Mouse (Mus musculus) midbrain, embryonic 14.5 days (tissue): ENCODE data around the gene Btg1-ps2. TPM values are rescaled to one million over a fixed set of nuclear protein-coding genes. Genes with fewer than 3 reads are reported as not detected.

Experiments used
- polyA plus RNA-seq: library from polyadenylated mRNA; unstranded; fragments of >200 nt; fragmentation: Nextera tagmentation; extraction: Ambion mirVana; gene quantifications from 2 replicates; pipeline ENCODE4 v1.2.1, GENCODE M21; 2014

Btg1-ps2 gene
- polyA plus RNA-seq, 1 experiment from 2014 or later: not detected

Other genes starting within 250 kb of the Btg1-ps2 start
- gene Rhox5, start 238.3 kb downstream of the Btg1-ps2 start, polyA plus RNA-seq: 0.38 TPM in 1 of 2 replicates, not detected in the other
- not detected in 2 replicates for gene Rhox6, start 216.2 kb downstream of the Btg1-ps2 start, polyA plus RNA-seq
- gene Rhox7a, start 211.4 kb downstream of the Btg1-ps2 start, polyA plus RNA-seq: not detected in 2 replicates
- gene Rhox8, start 164.2 kb downstream of the Btg1-ps2 start, polyA plus RNA-seq: 0.30 TPM in 1 of 2 replicates, not detected in the other
- gene Rhox7b, start 145.9 kb downstream of the Btg1-ps2 start, polyA plus RNA-seq: not detected in 2 replicates
- not detected in 2 replicates for gene Rhox9, start 141.3 kb downstream of the Btg1-ps2 start, polyA plus RNA-seq
- not detected in 2 replicates for gene Btg1-ps1, start 24.3 kb downstream of the Btg1-ps2 start, polyA plus RNA-seq
- not detected in 2 replicates for gene Rhox10, start 23.4 kb upstream of the Btg1-ps2 start, polyA plus RNA-seq
- not detected in 2 replicates for gene Rhox11, start 42.0 kb upstream of the Btg1-ps2 start, polyA plus RNA-seq
- not detected in 2 replicates for gene Rhox12, start 67.8 kb upstream of the Btg1-ps2 start, polyA plus RNA-seq
- not detected in 2 replicates for gene Rhox13, start 78.1 kb upstream of the Btg1-ps2 start, polyA plus RNA-seq
- 10.6 and 10.8 TPM in 2 replicates for gene Zbtb33, start 146.7 kb upstream of the Btg1-ps2 start, polyA plus RNA-seq
- 25.0 and 26.2 TPM in 2 replicates for gene Tmem255a, start 209.3 kb upstream of the Btg1-ps2 start, polyA plus RNA-seq